Mouse (Mus musculus) layer of hippocampus, postnatal 10 days (tissue): ENCODE results near the gene Fkbp14. TPM values are rescaled to one million over a fixed set of nuclear protein-coding genes. Genes with fewer than 3 reads are reported as not detected.

Experiments
- DNase-seq, 2 experiments: peaks; one replicate each; pipeline ENCODE4 v3.0.0; 2021; ENCODE audit warnings: low spot score in 2 of 2
- total RNA-seq, 2 experiments: library from RNA; stranded (reverse); gene quantifications; 2 replicates each; pipeline ENCODE4 v1.2.3; 2021

Gene Fkbp14
- total RNA-seq, 2 experiments from 2014 or later = 10.9 to 13.1 TPM

DNA sequence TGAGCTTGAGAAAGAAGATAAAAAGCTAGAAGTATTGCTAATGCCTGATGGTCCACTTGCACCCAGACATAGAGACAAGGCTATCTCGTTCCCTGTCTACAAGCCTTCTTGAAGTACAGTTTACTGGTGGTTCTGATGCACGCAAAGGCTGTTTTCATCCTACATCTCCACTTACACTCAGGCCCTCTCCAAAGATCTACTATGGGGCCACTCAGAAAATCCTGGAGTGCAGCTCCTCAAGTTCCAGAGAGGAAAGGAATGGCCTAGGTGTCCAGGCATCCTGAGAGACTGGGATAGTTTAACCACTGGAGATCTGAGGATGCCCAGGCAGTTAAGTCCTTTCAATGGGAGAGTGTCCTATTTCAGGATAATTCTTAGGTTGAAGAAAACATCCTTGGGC is 6.4 kb downstream of the Fkbp14 start:
- no peak for DNase-seq

DNA sequence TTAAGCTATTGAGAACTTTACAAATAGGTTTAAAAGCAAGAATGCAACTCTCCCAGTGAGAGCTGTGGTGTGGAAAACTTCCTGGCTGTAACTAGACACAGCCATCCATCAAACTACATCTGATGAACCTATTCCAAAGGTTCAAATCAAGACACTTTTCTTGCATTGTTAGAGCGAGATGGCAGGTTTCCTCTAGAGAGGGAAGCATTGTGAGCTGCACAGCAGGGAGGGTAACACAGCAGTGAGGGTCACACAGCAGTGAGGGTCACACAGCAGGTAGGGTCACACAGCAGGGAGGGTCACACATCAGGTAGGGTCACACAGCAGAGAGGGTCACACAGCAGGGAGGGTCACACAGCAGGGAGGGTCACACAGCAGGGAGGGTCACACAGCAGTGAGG is 8.9 kb downstream of the Fkbp14 start:
- no peak for DNase-seq

DNA sequence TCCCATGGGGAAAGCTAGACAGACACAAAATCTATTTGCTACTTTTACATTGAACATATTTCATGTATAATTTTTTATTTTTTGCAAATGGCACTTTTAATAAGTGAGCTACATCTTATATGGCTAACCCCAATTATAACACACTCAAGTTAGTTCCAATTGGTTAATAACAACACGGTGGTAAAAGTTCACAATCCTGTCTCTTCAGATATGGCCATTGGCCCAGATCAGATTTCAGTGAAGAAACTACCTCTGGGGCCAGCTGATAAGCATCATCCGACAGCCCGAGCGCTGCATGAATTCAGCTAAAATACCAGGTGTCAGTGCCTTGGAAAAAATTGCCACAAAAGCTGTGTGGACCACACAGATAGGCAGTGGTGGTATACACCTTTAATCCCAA is 9.4 kb downstream of the Fkbp14 start:
- no peak for DNase-seq

DNA sequence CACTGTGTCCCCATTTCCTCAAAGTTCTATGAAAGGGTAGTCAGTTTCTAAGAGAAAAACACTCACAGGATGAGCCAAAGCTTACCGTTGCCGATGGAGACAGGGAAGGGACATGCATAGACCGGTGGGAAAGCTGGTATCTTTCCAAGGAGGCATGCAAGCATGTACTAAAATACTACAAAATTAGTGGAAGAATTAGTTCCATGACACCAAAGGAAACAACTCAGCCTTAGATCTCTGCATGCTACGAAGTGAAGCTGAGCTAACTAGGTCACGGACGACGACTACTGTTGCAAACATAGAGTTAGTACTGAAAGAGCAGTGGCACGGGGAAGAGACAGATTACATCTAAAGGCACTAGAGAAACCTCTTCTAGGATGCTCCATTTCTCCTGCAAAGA is 10.2 kb downstream of the Fkbp14 start:
- no peak for DNase-seq

DNA sequence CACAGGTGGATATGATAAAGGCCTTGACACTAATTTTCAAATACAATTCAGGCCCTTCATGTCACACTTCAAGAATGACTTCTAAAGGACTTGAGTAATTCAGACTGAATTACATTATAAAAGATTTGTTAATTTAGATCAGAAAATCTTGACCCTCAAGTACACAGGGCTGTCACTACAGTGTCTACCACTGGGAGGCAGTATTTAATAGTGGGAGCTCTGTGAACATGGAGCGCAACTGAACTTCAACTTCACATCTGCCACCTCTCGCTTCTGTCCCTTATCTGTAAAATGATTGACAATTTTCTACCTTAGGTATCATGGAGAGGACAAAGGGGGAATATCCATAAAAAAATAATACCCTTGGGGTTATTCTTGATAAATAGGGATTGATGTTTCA is 10.9 kb downstream of the Fkbp14 start:
- DNase-seq = peak; percentile 41 to 60

DNA sequence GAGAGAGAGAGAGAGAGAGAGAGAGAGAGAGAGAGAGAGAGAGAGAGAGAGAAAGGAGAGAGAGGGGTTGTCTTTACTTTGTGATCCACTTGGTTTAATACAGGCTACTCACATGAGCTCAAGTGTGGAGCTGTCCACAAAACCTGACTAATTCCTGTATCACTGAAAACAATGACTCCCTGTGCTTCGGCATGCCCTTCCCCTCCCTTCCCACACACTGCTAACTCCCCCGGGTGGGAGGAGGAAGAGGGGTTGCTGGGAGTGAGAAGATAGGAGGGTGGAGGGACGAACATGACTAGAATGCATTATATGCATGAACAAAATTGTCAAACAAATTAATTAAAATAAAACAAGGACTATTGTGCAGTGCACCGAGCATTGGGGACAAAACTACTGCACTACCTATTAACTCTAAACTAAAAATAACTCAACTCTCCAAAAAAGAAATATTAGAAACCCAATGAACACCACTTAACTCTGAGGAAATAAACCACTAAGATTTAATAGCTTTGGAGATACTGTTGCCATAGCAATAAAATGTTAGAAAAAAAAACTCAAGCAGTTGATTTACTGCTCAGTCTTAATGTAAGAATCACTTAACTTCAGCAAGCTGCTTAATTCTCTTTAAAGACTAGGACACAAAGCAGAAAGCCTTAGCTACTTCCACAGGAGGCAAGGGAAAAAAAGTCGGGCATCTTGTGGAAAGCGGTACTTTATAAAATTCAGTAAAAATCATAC is 23.7 kb downstream of the Fkbp14 start:
- DNase-seq = no peak

DNA sequence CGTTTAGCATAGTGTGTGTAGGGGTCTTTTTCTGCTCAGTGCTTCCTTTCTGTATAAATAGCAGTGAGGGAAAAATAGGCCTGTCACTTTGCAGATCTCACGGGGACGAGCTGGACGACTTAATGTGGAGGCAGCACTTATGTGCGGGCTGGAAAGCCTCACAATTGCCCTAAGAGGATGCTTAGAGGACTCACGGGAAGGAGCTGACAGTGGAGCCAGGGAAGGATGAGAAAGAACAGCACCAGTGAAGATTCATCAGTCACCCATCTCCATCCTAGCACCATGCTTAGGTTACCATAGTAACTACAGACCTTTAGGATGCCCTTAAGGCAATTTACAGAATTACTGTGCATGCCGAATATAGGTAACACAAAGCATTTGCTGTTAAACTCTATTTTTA is 27.3 kb downstream of the Fkbp14 start:
- DNase-seq = no peak

DNA sequence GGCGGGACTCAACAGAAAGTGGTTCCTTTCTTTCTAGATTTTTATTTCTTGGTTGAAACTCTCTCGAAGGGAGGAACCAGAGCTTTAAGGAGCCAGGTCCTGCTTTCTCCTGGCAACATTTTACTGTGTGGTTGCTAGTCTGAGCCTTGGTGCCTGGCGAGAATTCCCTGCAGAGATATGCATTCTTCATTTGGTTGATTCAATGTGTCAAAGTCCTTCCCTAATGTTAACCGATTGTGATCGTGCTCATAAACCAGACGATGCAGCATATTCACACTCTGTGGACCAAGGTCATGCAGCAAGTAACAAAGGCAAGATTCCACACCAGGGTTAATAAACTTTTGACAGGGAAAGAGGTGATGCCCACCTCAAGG is 30.6 kb downstream of the Fkbp14 start:
- DNase-seq = no peak

DNA sequence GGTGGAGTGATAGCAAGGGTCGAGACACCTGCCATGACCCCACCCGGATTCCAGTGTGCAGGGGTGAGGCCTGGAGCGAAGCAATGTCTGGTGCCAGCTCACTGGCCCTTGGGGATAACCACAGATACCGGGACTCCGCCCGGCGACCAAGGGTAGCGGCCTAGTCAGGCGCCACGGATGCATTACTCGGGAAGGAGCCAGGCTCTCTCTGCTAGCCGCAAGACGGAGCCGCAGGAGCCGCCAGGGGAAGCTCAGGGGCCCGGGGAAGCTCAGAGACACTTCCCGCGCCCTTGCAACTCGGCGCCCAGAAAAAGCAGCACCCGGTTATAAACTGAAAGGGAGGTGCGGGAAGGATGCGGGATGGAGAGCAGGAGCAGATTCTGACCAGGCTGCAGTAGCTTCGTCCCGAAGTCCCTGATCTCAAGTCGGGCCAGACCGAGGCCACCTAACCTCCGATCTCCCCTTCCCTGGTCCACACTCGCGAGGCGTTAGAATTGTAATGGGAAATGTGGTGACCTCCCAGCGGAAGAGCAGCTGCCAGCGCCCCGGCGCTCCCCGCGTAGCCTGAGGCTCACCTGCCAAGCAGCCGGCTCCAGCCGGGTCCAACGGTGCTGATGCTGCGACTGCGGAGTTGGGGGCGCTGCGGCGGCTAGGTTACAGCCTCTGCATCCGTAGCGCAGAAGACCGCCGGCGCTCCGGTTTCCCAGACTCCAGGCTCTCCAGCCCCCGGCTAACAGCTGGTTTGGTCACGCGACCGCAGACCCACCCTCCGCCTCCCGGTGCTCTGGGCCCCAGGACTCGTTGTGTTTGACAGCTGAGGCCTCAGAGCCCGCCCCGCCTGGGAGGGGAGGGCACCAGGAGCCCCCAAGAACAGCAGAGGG is 31.2 kb downstream of the Fkbp14 start, which contains the start of gene Scrn1:
Gene Scrn1 (minus strand): TSS at position 825 of the 881 bp plus-strand sequence.
- peak; percentile 74 to 79 for DNase-seq

DNA sequence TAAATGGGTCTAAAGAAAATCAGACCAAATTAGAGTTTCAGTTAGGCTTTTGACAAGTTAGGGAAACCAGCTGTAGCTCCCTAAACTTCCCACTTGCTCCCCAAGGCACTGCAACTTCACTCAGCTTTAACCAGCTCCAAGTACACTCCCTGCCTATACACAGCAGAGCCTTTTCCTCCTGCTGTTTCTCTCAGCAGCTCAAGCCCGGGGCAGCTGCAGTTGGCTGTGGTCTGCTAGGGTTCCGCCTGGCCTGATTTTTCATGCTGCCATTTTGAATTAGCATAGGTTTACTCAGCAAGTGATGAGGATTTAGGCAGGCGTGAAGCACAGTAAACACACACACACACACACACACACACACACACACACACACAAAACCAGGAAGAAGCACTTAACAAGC is 32.1 kb downstream of the Fkbp14 start:
- DNase-seq = peak; percentile 16 to 39

DNA sequence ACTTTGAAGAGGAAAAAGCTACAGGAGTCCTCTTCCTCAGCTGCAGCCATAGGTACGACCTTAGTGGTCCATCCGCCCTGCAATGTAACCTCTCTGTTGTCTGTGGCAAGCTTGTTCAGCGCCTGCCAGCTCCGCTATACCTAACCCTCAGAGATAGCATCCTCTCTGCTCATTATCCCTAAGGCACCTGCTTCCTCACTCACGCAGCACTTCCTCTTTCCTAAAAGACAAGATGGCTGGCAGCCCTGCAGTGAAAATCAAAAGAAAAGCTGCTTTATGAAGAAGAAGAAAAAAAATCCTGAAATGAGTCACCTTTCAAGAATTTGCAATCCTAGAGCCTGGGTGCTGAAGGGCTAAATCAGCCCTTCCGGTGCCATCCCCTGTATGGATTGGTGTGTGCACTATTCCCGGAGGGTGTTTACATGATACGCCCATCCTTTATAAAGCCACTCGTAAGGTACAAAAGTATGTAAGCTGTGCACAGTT is 32.6 kb downstream of the Fkbp14 start:
- no peak for DNase-seq

DNA sequence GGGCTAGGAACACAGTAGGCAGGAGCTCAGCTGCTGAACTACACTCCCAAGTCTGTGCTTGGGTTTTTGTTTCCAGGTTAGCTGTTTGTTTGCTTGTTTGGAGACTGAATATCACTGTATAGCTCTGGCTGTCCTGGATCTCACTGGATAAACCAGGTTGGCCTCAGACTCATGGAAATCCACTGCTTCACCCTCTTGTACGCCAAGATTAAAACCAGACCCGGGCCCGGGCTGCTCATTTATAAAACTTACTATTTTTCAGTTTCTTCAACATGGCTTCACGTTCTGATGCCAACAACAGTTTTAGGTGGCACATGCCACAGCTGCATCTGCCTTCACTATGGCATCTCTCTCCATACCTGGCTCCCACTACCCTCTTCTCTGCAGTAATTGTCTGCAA is 33.5 kb downstream of the Fkbp14 start:
- DNase-seq = no peak

DNA sequence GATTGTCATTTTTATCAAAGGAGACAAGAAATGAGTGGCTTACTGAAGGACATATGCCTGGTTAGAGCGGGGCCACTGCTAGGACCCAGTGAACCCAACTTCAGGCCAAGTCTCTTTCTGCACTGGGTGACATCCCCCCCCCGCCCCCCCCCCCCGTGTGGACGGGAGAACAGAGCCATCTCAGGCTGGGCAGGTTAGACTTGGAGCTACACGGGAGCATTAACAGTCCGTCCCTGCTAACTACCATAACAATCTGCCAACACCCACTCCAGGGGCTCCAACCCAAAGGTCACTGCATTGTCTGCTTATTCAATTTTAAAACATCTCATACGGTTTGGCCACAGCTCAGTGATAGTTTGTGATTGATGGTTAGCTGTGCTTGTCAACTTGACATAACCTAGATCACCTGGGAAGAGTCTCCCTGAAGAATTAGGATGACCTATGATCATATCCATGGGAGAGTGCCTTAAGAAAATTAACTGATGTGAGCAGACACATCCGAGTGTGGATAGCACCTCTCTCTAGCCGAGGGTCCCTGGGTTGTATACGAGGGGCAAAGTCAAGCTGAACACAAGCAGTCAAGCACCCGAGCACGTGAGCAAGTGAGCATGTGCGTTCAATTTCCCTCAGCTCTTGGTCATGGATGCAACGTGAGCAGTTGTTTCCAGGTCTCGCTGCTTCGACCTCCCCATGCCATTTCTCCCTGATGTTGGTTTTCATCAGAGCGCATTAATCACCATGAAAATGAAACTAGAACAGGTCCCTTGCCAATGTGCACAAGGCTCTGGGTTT is 34.9 kb downstream of the Fkbp14 start:
- no peak for DNase-seq

DNA sequence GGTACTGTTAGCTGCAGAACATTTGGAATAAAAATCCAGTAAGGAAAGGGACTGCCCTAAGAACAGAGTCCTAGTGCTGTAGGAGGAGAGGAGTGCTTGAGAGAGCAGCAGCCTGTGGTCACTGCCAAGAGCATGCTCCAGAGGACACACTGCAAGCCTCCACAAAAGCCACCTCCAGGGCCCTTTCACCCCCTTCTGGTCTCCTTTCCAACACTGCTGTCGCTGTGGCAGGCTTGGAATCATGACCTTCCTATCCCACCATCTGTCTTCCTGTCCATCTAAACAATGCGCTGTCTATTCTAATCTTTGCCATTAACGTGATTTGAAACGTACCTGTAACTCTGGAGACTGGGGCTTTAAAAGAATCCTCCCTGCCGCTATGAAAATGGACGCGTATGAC is 38.6 kb downstream of the Fkbp14 start:
- no peak for DNase-seq

DNA sequence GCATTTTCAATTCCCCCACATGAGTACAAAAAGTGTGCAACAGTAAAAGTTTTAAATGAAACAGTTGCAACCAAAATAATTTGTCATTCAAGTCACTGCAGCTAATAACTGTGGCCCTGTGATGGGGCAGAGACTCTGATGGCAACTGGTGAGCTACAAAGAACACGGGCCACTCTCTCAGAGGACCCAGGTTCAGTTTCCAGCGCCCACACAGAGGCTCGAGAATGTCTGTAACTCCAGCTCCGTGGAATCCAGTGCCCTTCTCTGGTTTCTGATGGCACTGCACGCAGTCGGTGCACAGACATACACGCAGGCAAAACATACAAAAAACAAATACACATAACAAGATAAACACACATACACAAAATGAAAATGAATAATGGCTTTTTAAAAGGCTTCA is 39.4 kb downstream of the Fkbp14 start:
- no peak for DNase-seq

DNA sequence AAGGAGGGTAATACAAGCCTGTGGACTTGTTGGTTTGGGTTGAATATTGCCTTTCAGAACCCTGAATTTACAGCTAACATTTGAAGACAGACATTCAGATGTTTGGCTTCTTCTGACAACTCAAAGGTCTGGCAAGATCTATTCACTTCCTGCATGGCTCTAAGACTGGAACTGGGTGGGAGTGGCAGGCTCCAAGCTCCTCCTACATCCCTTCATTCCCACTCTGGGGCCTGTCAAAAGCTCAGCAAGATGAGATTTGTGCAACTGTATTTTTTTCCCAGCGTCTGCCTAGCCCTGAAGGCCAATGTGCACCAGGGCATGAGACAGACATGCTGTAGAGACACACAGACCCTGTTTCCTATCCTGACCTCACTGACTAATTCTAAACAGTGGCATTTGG is 41.3 kb downstream of the Fkbp14 start:
- no peak for DNase-seq

DNA sequence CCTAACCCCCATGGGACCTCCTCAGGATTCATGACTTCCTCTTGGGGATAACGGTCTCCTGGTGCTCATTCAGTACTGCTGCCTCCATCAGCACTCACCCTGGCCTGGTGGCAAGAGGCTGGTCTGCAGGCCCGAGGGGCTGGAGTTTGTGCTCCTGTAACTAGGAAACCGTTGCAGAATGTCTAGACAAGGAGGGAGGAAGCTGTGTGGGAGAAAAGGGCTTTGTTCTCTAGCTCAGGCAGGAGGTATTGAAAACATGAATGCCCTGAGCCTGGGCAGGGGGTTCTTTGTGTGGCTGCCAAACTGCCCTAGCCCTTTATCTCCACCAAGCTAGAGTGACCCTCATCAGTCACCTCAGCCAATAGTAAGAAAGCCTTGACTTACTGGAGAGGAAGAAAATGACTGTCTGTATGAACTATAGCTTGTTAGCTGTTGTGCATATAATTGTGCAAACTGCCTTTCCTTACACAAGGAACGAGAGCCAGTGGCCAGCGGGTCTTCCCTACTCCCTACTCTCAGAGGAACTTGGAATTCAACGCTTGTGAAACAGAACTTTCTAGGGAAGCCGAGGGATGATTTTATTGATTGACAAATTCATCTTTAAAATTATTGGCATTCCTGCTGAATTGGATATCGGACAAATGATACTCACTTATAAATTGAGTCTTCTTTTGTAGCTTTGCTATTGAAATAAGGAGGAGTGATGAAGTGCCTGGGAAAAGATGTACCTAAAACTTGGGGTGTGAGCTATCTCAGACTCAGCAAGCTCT is 42.6 kb downstream of the Fkbp14 start:
- DNase-seq = peak; percentile 36 to 43

DNA sequence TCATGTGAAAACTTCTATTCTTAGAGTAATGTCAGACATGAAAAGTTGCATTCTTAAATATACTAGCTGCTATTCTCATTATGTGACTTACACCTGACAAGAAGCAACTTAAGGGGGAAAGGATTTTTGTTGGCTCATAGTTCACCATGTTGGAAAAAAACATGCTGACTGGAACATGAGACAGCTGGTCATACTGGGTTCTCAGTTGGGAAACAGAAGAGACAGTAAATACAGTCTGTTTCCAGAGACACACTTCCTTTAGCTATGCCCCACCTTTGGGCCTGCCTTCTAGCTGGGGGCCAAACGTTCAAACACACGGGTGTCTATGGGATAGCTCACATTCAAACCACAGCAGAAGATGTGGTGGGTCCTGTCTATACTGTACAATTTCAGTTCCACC is 43.5 kb downstream of the Fkbp14 start:
- no peak for DNase-seq

DNA sequence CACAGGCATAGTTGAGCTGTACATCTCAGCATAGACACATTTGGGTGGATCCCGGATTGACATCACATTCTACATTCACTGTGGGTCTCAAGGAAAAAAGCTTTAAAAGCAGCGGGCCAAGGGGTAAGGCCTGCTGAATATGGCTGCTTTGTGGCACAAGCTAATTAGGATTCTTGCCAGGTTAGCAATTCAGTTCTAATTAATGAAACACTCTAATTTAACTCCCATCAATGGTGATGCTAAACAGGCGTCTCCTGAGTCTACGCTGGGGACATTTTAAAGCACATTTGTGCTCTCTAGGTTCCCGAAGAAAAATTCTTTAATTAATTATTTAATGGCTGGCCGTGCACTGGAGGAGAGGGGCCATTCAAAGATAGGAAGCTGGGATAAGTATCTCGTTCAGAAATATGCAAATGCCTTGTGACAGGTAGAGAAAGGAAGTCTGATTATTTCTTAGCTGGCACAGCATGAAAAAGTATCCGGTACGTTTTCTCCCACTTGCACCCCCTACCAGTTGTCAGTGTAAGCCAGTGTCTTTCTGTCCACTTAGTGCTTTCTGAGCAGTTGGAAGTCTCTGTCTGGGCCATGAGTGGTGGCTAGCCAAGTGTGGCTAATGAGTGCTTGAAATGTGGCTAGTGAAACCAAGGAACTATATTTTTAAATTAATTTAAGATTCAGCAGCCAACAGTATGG is 44.2 kb downstream of the Fkbp14 start:
- no peak for DNase-seq

DNA sequence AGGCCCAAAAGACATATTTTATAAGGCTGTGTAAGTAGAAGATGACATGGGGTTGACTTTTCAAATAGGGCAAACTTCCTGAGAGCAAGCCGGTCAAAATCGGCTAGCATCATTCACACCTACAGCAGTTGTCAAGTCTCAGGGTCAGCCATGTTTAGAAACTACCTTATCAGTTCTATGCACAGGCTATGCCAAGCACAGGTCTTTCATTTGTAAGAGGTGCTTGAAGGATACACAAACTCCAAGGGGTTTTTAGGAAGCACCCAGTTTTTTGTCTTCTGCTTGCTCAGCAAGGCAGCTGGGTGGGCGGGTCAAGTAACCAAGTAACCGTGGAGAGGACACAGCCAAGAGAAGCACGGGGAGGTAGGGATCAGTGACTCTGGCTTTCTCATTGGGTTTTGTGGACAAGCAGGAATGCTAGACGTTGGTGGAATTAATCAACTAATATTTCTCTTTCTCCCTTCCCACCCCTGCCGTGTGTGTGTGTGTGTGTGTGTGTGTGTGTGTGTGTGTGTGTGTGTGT is 46.2 kb downstream of the Fkbp14 start:
- no peak for DNase-seq
